Mouse (Mus musculus) frontal cortex, postnatal 10 days (tissue): ENCODE results near the gene Hspe1.
"Not testable (repeated sequence)": the region's sequence is repeated elsewhere in the genome, so short reads cannot be mapped to it uniquely, and the experiment has no call there.

Experiments
- DNase-seq, 2 experiments: peaks; one replicate each; pipeline ENCODE4 v3.0.0; 2022; ENCODE audit warnings: low spot score in 2 of 2, mixed read lengths in 1 of 2

The Hspe1 gene

GRCm38 (mm10) chr1:55087932-55088610, at the start of gene Hspe1, which contains the start of gene Hspd1:
TSS of gene Hspe1 (plus strand) at chr1:55088132.
TSS of gene Hspd1 (minus strand) at chr1:55088243.
- DNase-seq = peak; percentile 97 to 99

DNA sequence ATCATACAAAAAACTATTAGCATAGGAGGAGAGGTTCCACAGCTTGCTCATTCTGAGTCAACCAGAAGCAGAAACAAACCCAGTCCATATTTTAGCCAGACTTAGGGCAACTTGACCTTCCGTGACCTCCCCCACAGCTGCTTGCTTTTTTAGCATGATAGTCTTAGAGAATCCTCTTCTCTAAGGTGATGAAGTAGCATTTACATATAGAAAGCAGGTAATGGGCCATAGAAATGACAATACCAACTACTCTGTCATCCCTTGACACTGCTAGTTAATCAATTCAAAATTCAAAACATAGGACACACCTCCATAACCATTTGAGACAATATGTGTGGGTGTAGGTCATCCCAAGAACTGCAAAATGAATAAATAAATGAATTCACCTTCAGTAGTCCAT, 48.0 kb upstream of the Hspe1 start:
- DNase-seq = no peak

DNA sequence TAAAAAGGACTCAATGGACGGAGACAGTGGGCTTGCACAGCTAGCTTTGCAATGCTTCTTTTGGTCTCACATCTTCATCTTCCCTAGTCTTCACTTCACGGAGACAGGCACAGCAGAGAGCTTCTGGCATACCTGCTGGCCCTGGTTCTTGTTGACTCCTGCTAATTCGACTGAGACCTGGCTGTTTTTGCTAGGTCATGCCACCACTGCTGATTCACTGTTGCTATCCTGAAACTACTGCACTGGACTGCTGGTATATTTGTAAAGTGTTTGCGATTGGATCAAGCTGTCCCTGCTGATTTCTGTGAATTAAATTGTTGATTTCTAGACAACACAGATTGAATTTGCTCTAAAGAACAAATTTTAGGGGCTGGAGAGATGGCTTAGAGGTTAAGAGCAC, 46.2 kb upstream of the Hspe1 start:
- no peak for DNase-seq

DNA sequence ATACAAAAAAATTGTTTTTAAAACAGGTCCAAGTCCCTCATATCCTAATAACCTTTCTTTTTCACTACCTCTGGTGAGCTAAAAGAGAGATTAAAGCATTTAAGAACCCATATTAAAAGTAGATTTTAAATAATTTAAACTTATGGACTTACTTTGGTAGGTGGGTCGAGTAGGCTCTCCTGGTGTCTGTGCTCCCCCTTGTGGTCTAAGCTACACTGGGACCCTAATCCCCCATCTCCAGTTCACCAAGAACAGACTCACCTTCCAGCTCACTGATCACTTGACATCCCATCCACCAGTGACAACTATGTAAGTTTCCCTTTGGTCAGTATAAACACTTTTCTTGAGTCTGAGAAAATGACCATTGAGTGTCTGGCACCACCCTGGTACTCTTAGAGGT, 45.7 kb upstream of the Hspe1 start:
- no peak for DNase-seq

DNA sequence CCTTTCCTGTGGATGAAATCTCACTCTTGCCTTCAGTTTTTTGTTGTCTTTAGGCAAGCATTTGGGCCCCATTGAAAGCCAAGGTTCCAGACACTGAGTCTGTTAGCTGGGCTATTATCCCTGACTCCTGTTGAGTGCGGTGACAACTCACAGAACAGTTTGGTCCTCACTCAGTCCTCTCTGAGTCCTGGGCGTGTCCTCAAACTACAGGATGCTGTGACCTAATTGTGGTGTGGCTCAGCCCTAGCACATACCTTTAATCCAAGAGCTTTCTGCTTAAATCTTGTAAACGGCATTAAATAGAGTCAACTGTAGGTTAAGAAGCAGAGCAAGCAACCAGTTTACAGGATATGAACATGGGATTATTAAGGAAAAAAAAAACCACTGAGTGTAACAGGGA, 44.8 kb upstream of the Hspe1 start:
- DNase-seq = no peak

DNA sequence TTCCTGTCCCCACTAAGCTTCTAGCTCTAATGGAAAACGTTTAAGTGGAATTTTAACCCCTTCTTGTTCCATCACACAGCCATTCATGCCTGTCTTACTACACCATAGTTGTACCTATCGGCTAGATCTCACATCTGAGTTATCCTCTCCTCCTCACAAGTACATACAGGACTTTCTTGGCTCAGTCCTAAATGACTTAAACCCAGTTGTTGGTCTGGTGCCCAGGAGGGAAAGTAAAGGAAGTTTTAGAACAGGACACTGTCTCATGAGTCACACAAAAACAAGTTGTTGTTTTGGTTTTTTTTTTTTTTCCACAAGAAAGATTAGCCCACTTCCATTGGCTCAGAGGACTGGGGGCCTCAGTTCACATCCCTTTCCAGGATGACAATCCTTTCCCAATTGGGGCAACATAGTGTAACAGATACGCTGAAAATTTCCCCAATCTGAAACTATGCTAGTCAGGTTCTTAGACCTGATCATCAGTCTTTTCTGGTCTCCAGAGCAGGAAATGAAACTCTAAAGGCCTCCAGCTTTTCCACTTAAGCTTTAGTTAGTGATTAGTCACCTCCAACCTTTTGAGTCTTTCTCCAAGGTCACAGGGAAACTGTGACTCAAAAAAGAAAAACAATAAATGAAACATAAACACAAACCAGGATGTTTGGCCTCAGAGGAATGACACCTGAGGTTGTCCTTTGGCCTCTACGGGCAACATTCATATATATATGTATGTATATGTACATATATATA, 38.9 kb upstream of the Hspe1 start:
- no peak for DNase-seq

GRCm38 (mm10) chr1:55051671-55052070, 36.3 kb upstream of the Hspe1 start:
- DNase-seq = no peak

GRCm38 (mm10) chr1:55052355-55052953, 35.5 kb upstream of the Hspe1 start, which contains the start of gene Coq10b:
TSS of gene Coq10b (plus strand) at chr1:55052770.
- DNase-seq = peak; percentile 98 to 99

DNA sequence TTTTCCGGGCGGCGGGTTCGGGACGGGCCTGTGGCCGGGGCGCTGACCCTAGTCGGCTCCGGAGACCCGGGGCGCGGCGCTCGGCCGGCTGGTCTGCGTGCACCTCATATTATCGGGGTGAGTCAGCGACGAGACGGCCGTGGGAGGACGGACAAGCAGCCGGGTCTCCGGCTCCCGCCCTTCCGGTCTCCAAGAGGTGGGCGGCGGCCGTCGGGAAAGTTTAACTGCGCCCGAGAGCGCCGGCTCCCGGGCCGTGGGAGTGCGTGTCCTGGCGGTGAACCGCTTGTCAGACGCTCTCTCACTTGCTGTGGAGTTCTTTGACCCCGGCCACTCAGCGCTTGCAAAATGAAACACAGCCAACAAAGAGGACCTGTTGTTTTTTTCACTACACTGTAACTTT, 34.9 kb upstream of the Hspe1 start:
- peak in 1 of 2 experiments; percentile 52 for DNase-seq

GRCm38 (mm10) chr1:55053596-55053995, 34.3 kb upstream of the Hspe1 start:
- DNase-seq = no peak

GRCm38 (mm10) chr1:55055322-55056115, 32.4 kb upstream of the Hspe1 start:
- no peak for DNase-seq

DNA sequence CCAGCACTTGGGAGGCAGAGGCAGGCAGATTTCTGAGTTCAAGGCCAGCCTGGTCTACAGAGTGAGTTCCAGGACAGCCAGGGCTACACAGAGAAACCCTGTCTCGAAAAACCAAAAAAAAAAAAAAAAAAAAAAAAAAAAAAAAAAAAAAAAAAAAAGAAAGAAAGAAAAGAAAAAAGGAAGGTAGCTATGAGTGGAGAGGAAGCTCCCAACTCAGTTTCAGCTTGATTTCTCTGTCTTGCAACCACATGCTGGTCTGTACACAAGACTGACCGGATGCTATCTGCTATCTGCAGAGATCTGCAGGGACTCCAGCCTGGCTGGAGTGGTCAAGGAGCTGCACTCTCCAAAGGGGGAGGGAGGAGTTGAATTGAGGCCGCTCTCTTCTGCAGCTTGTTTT, 29.5 kb upstream of the Hspe1 start:
- not testable (repeated sequence) for DNase-seq

DNA sequence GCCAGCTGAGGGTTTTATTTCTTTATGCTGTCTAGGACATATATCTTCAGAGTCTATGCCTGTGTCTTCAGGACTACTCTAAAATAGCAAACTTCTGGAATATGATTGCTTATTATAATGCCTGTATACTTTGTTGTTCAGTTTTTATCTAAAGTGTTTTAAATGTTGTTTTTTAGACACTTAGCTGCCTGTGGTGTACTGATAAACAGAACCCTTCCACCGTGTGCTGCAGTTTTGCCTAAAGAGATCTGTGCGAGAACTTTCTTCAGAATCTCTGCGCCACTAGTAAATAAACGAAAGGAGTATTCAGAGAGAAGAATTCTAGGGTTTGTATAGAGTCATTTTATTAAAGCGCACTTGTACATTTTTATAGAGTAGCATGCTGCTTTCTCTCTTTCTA, 26.8 kb upstream of the Hspe1 start:
- DNase-seq = no peak

DNA sequence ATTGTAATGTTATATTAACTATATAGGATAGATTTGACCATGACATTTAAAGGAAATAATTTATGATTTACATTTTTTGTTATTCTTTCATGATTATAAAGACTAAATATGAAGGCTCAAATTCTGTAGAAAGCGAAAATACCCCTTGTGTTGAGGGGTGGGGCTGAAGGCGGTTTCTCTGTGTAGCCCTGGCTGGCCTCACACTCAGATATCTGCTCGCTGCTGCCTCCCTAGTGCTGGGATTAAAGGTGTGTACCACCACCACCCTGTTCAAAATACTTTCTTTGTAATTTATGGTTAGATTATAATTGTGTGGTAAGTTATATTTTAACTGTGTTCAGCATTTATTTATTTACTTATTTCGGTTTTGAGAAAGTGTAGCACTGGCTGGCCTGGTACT, 26.2 kb upstream of the Hspe1 start:
- no peak for DNase-seq

DNA sequence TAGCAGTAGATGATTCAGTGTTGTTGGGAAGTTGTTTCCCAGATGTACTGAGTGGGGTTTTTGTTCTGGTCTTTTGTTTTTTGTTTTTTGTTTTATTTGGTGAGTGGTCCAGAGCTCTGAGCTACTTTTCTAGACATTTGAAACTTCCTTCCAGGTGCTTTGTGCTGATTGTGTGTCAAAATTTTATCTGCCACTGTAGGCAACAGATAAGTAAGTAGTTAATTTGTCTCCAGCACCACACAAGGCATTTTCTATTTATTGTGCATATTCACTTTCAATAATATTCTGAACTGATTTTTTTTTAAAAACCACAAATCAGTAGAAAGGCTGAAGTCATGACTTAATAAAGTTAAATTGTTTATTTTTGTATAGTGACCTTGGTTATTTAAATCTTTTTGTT, 15.6 kb upstream of the Hspe1 start:
- DNase-seq = not testable (repeated sequence)

DNA sequence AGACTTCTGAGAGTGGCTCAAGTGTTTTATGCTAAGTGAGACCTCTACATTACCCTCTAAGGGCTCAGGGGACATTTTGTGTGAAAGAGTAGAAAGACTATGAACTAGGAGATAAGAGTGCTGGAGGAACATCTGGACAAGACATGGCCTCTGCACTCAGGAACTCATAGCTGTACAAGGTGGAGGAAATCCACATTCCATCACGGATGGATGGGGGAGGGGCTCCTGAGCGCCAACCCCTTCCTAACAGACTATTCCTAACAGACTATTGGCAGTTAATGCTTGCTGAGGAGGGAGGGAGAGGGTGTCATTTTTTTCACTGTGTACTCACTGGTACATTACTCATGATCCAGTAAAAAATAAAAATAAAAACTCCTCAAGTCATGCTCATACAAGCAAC, 13.2 kb upstream of the Hspe1 start:
- no peak for DNase-seq

- DNase-seq = no peak
Measured at GRCm38 (mm10) chr1:55075652-55076394, 12.1 kb upstream of the Hspe1 start.

- no peak for DNase-seq
Measured at GRCm38 (mm10) chr1:55076395-55076743, 11.6 kb upstream of the Hspe1 start.

GRCm38 (mm10) chr1:55076849-55077516, 10.9 kb upstream of the Hspe1 start:
- no peak for DNase-seq

GRCm38 (mm10) chr1:55079677-55080076, 8.3 kb upstream of the Hspe1 start:
- no peak for DNase-seq

DNA sequence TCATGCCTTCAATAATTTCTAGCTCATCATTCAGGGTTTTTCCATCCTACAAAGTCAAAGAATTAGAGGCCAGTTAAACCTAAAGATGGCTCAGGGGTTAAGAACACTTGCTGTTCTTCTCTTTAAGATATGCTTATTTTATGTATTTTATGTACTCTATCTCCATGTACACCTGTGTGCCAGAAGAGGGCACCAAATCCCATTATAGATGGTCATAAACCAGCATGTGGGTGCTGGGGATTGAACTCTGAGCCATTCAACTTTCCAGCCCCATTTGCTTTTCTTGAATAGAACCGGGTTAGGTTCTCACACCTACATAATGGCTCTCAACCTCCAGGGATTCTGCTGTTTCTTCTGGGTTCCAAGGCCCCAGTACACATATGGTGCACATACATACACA, 5.8 kb upstream of the Hspe1 start:
- DNase-seq = no peak
